Mouse (Mus musculus) liver, embryonic 16.5 days (tissue): ENCODE results near the gene Gpr157. TPM values are rescaled to one million over a fixed set of nuclear protein-coding genes. Genes with fewer than 3 reads are reported as not detected.

Experiments
- ATAC-seq: fragments of 200-750 bp; cut with Nextera tagmentation; 2 replicates; pipeline ENCODE4 v1.8.0; 2017; ENCODE audit warnings: low read depth, mild to moderate bottlenecking, moderate number of reproducible peaks, moderate library complexity
- H3K27ac ChIP-seq: fragments of 300-500 bp; sonication (generic); 2 replicates; pipeline ENCODE4 v1.5.1; 2014; ENCODE audit warnings: mild to moderate bottlenecking, low read length
- H3K27me3 ChIP-seq: fragments of 300-500 bp; sonication (generic); 2 replicates; pipeline ENCODE4 v1.6.1; 2014; ENCODE audit warnings: low read depth, low read length, mixed read lengths; ENCODE audit not compliant: control insufficient read depth, insufficient read depth
- H3K36me3 ChIP-seq: fragments of 300-500 bp; sonication (generic); 2 replicates; pipeline ENCODE4 v1.6.1; 2014; ENCODE audit warnings: mild to moderate bottlenecking; ENCODE audit not compliant: control insufficient read depth, insufficient read depth
- H3K4me1 ChIP-seq: fragments of 300-500 bp; sonication (generic); 2 replicates; pipeline ENCODE4 v1.6.1; 2014; ENCODE audit warnings: low read depth, low read length, mixed read lengths; ENCODE audit not compliant: control insufficient read depth
- H3K4me2 ChIP-seq: fragments of 300-500 bp; sonication (generic); 2 replicates; pipeline ENCODE4 v1.6.1; 2014; ENCODE audit warnings: low read depth, low read length, mixed read lengths
- H3K4me3 ChIP-seq: fragments of 300-500 bp; sonication (generic); 2 replicates; pipeline ENCODE4 v1.5.1; 2014; ENCODE audit warnings: low read depth, mild to moderate bottlenecking, low read length
- H3K9ac ChIP-seq: fragments of 300-500 bp; sonication (generic); 2 replicates; pipeline ENCODE4 v1.6.1; 2014; ENCODE audit warnings: low read depth, low read length
- H3K9me3 ChIP-seq: fragments of 300-500 bp; sonication (generic); replicated peaks from 2 replicates; pipeline ENCODE4 v1.6.1; 2016; ENCODE audit warnings: low read length; ENCODE audit not compliant: control insufficient read depth
- WGBS: fragments of 180-500 bp; shearing (Covaris S2); extraction: QIAGEN DNeasy Blood & Tissue Kit; methylation state at CpG from one replicate; pipeline ENCODE4 v1.1.7; 2014; ENCODE audit not compliant: insufficient replicate concordance; 5-methylcytosine and 5-hydroxymethylcytosine counted together
- polyA plus RNA-seq: library from polyadenylated mRNA; unstranded; fragments of >200 nt; fragmentation: Nextera tagmentation; extraction: Ambion mirVana; gene quantifications from 2 replicates; pipeline ENCODE4 v1.2.1, GENCODE M21; 2015

The Gpr157 gene
- polyA plus RNA-seq, 1 experiment from 2014 or later = 0.74 TPM

GRCm38 (mm10) chr4:150093560-150094462 is 6.6 kb downstream of the Gpr157 start:
- Histone ChIP-seq H3K4me3 (no peak overlapping the region), H3K9ac (no peak overlapping the region), H3K27ac (no peak overlapping the region), H3K9me3 (no peaks in the 10 kb centered on the region), H3K27me3 (peaks cover 6% of the 10 kb centered on the region; the same call in 1 of the 2 replicates), H3K36me3 (no peaks in the 10 kb centered on the region), H3K4me2 (no peak overlapping the region), H3K4me1 (no peaks in the 10 kb centered on the region)
- ATAC-seq = no peak
- WGBS = 42% methylated on average over 11 of the region's 12 CpGs

- Histone ChIP-seq H3K4me2 (no peak overlapping the region), H3K27me3 (peaks cover 6% of the 10 kb centered on the region; the same call in 1 of the 2 replicates), H3K9me3 (no peaks in the 10 kb centered on the region), H3K9ac (no peak overlapping the region), H3K36me3 (no peaks in the 10 kb centered on the region), H3K4me3 (no peak overlapping the region), H3K27ac (no peak overlapping the region), H3K4me1 (no peaks in the 10 kb centered on the region)
- no peak for ATAC-seq
- WGBS = 74% methylated on average over 5 of the region's 5 CpGs
Measured at GRCm38 (mm10) chr4:150094463-150094789, 7.3 kb downstream of the Gpr157 start.

- 49% methylated on average over 7 of the region's 7 CpGs for WGBS
- Histone ChIP-seq H3K27ac (no peak overlapping the region), H3K4me2 (no peak overlapping the region), H3K36me3 (no peaks in the 10 kb centered on the region), H3K4me1 (no peaks in the 10 kb centered on the region), H3K9me3 (no peaks in the 10 kb centered on the region), H3K4me3 (no peak overlapping the region), H3K27me3 (no peaks in the 10 kb centered on the region; the same call in 1 of the 2 replicates), H3K9ac (no peak overlapping the region)
- ATAC-seq = no peak
Measured at GRCm38 (mm10) chr4:150096309-150096708, 9.1 kb downstream of the Gpr157 start.

- H3K9me3 ChIP-seq = no peaks in the 10 kb centered on the region
- no peak for ATAC-seq
- H3K4me1 ChIP-seq = no peaks in the 10 kb centered on the region
- H3K27ac ChIP-seq = no peak overlapping the region
- H3K27me3 ChIP-seq = no peaks in the 10 kb centered on the region; the same call in 1 of the 2 replicates
- no peaks in the 10 kb centered on the region for H3K36me3 ChIP-seq
- no peak overlapping the region for H3K4me2 ChIP-seq
- H3K9ac ChIP-seq = no peak overlapping the region
- 63% methylated on average over 4 of the region's 4 CpGs for WGBS
- H3K4me3 ChIP-seq = no peak overlapping the region
Measured at GRCm38 (mm10) chr4:150097847-150098246, 10.7 kb downstream of the Gpr157 start.

GRCm38 (mm10) chr4:150098880-150099279 is 11.7 kb downstream of the Gpr157 start:
- Histone ChIP-seq H3K27me3 (no peaks in the 10 kb centered on the region; the same call in 1 of the 2 replicates), H3K4me1 (no peaks in the 10 kb centered on the region), H3K36me3 (no peaks in the 10 kb centered on the region), H3K4me3 (no peak overlapping the region), H3K4me2 (no peak overlapping the region), H3K9me3 (no peaks in the 10 kb centered on the region), H3K9ac (no peak overlapping the region), H3K27ac (no peak overlapping the region)
- 14% methylated on average over 10 of the region's 10 CpGs for WGBS
- ATAC-seq = 0 out of 2 replicates have a peak, but pooled peaks have one; percentile 55

GRCm38 (mm10) chr4:150102822-150103221 is 15.7 kb downstream of the Gpr157 start:
- Histone ChIP-seq H3K4me1 (no peaks in the 10 kb centered on the region), H3K36me3 (no peaks in the 10 kb centered on the region), H3K9me3 (no peaks in the 10 kb centered on the region), H3K27ac (no peak overlapping the region), H3K27me3 (no peaks in the 10 kb centered on the region; the same call in 1 of the 2 replicates), H3K4me2 (no peak overlapping the region), H3K9ac (no peak overlapping the region), H3K4me3 (no peak overlapping the region)
- WGBS = 75% methylated on average over 7 of the region's 7 CpGs
- ATAC-seq = no peak

- Histone ChIP-seq H3K9me3 (no peaks in the 10 kb centered on the region), H3K27ac (no peak overlapping the region), H3K9ac (no peak overlapping the region), H3K27me3 (no peaks in the 10 kb centered on the region), H3K36me3 (no peaks in the 10 kb centered on the region), H3K4me2 (no peak overlapping the region), H3K4me3 (no peak overlapping the region), H3K4me1 (no peaks in the 10 kb centered on the region)
- no peak for ATAC-seq
- WGBS = 37% methylated on average over 7 of the region's 7 CpGs
Measured at GRCm38 (mm10) chr4:150105671-150106070, 18.5 kb downstream of the Gpr157 start.

GRCm38 (mm10) chr4:150106637-150107036 is 19.5 kb downstream of the Gpr157 start:
- 26% methylated on average over 5 of the region's 5 CpGs for WGBS
- no peaks in the 10 kb centered on the region for H3K9me3 ChIP-seq
- no peaks in the 10 kb centered on the region for H3K4me1 ChIP-seq
- H3K4me2 ChIP-seq = no peak overlapping the region
- H3K27ac ChIP-seq = no peak overlapping the region
- no peak overlapping the region for H3K4me3 ChIP-seq
- no peak overlapping the region for H3K9ac ChIP-seq
- ATAC-seq = no peak
- H3K36me3 ChIP-seq = no peaks in the 10 kb centered on the region
- no peaks in the 10 kb centered on the region for H3K27me3 ChIP-seq

GRCm38 (mm10) chr4:150109636-150110035 is 22.5 kb downstream of the Gpr157 start:
- Histone ChIP-seq H3K27me3 (no peaks in the 10 kb centered on the region), H3K9ac (no peak overlapping the region), H3K4me3 (no peak overlapping the region), H3K27ac (no peak overlapping the region), H3K4me1 (no peaks in the 10 kb centered on the region), H3K36me3 (no peaks in the 10 kb centered on the region), H3K9me3 (no peaks in the 10 kb centered on the region), H3K4me2 (no peak overlapping the region)
- 49% methylated on average over 3 of the region's 3 CpGs for WGBS
- ATAC-seq = no peak
